Mouse (Mus musculus): ENCODE measurements around the gene Ltbp2.

- TF ChIP-seq EP300 (IDR thresholded peaks at IDR 0.05; ENCODE audit: low read depth) = no peak
- TF ChIP-seq CTCF (IDR thresholded peaks at IDR 0.05; ENCODE audit: low read depth) = no peak
Measured at GRCm38 (mm10) chr12:84790853-84791252, 85.5 kb downstream of the Ltbp2 start.
